Mouse (Mus musculus) gastrocnemius, postnatal 10 days (tissue): ENCODE data around the gene Dmxl2. TPM values are rescaled to one million over a fixed set of nuclear protein-coding genes. Genes with fewer than 3 reads are reported as not detected.
A peak's percentile ranks its signal among the peaks of the same experiment; 100 is the strongest.

Source experiments
- DNase-seq: peaks from one replicate; pipeline ENCODE4 v3.0.0; 2021; ENCODE audit warnings: mixed read lengths
- long read RNA-seq, 2 experiments: library from polyadenylated mRNA; stranded (forward); transcript quantifications; one replicate each; pipeline ENCODE4 v2.0.0; 2021
- total RNA-seq, 2 experiments: library from RNA; stranded (reverse); gene quantifications; 2 replicates each; pipeline ENCODE4 v1.2.3; 2021

Dmxl2 gene
- 1 to 10 TPM; 5.5 to 7.0 TPM for total RNA-seq
- long read RNA-seq, experiment 1, partial matches to known transcripts: 2 of 2 reads
- long read RNA-seq, experiment 1, other reads (novel, unspliced or antisense): 0 of 2 reads
- long read RNA-seq, experiment 2, partial matches to known transcripts: 1 of 1 reads
- long read RNA-seq, experiment 2, other reads (novel, unspliced or antisense): 0 of 1 reads

DNA sequence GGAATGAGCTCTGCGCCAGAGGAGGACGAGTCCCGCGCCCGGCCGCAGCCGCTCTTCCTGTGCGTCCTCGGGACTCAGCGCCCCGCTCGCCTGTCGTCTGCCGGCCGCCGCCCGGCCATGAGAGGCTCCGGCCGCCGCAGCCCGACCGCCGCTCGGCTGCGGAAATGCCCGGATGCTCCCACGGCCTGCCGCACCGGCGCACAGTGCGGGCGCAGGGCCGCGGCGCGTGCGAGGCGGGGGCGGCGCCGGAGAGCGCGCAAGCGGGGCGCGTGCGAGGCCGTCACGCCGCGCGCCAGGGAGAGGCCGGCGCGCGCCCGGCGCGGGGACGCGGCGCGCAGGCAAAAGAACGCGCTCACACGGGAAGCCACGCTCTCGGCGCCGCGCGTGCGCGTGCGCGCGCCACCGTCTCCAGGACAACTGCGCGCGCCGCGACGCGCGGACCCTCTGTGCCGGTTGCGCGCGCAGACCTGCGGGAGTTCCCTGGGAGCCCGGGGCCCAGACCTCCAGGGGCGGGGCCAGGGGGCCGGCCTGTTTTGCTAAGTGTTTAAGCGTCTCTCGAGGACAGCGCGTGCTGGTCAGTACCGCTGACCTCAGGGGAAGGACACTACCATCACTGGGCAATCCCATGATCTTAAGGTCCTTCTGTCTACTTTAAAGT is at the start of gene Dmxl2:
Gene Dmxl2, minus strand, starts transcription at position 174 of the 658 bp plus-strand sequence.
- DNase-seq: peak; percentile 94

DNA sequence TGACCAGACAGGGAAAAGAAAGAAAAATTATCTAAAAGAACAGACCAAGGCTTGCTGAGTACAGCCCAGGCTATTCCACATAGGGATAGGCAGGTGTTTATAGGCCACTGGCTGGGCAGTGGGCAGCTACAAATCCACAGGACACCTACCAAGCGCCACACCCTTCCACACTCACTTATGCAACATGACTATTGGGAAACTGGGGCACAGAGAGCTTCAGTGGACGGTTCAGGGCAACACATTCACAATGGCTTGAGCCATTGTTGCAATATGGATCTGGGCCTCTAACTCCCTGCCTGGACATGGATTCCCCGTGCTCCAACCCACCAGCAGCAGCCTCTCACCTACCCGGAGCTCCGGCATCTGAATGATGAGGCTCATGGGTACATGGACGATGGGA is 48.0 kb upstream of the Dmxl2 start:
- no peak for DNase-seq

DNA sequence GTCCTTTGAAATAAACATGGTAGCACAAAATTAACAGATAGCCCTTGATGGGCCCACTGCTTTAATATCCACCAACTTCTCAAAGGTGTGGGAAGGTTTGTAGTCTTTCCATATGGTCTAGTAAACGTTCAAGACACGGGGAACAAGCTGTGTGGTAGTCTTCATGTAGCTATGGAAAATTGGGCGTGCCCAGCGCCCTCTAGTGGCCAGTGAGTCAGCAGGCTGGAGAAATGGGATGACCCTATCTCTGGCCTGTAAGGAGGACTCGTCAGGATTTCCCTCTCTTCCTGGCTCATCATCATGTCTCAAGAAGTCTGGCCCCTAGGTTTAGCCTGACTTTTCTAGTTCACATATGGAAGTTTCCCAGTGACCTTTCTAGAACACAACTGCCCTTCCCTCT is 46.1 kb upstream of the Dmxl2 start:
- DNase-seq: peak; percentile 67

DNA sequence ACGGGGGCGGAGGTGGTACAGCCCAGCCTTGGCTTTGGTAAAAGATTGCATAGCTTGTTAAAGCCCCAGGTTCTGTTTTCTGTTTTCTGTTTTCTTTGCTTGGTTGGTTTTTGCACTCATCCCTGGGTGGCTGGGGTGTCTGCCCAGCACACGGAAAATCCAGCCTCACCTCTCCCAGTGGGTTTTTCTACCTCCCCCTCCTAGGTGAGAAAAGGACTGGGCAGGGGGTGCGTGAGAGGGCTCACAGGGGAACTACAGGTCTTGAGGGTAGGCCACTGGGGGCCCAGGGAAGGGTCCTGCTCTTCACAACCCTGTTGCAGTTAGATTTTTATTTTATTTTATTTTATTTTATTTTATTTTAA is 43.5 kb upstream of the Dmxl2 start:
- no peak for DNase-seq

DNA sequence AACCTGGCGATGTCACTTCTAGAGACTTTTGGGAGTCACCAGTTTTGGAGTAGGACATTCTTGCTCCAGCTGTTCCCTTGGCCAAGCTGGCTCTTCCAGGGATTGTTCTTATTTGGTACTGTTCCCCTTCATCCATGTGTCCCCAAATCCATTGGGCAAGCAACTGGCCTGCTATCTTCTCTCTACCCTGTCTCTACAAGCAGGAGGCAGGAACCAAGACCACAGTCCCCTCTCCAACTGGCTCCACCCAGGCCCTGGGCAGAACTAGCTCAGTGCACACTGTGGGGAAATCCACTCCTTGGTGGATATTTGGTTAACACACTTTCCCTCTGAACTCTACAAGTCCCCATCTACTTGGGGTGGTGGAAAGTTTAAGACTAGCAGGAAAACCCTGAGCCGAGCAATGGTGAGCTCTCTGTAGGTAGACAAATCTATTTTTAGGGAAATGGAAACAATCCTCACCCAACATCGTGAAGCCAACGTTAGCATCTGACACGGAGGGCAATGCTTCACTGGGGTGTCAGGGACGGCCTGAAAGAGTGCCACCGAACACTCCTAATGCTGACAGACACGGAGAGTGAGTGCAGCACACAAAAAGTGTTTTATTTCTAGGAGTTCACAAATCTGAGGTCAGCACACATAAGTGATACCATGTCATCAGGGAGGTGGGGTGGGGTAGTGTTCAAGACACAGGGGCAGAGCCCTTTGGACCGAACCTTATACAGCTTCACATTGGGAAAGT is 43.0 kb upstream of the Dmxl2 start:
- DNase-seq: no peak

DNA sequence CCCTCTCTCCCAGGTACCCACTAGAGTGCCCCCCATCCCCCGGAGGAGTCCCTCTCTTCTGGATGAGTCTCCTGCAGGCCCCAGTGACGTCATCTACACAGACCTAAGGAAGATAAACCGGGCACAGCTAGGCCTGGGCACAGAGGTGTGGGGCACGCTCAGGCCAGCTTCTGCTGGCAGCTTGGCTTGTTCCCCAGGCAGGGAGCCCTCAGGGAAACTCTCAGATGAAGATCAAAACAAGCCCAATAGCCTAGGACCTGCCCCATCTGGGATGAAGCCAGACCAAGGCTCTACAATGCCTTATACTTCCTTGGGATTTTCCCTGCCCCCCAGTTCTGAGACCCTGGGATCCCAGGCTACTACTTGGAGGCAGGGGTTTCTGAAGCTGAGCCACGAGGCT is 39.4 kb upstream of the Dmxl2 start:
- no peak for DNase-seq

DNA sequence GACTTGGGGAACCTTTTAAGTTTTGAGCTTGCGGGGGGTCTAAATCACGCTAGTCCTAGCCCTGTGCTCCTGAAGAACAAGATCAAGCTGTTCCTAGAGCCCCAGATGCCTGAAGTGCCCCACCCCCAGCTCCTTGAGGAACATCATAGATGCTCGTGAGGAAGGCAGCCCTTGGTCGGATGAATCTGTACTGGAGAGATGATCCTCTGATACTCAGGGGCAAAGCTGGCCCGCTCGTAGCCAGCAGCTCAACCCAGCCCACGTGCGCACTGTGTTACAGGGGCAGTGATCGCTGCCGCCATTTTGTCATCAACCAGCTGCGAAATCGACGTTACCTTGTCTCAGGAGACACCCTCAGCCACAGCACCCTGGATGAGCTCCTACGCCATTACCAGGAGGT is 37.3 kb upstream of the Dmxl2 start, which contains the start of gene Sh2d7:
Gene Sh2d7, plus strand, starts transcription at position 301 of the 400 bp plus-strand sequence.
- DNase-seq: no peak

DNA sequence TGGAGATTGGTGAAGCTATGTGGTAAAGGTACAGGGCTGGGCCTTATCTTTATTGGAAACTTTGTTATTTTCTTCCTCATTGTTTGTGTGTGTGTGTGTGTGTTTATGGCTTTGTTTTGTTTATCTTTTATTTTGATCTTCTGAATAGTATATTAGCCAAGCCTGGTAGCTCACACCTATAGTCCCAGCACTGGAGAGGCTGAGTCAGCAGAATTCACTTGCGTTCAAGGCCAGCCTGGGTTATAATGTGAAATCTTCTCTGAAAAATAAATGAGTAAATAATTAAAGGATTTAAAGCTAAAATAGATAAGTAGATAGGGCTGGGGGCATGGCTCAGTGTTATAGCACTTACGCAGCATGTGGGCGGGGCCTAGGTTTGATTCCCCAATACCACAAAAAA is 36.8 kb upstream of the Dmxl2 start:
- no peak for DNase-seq

DNA sequence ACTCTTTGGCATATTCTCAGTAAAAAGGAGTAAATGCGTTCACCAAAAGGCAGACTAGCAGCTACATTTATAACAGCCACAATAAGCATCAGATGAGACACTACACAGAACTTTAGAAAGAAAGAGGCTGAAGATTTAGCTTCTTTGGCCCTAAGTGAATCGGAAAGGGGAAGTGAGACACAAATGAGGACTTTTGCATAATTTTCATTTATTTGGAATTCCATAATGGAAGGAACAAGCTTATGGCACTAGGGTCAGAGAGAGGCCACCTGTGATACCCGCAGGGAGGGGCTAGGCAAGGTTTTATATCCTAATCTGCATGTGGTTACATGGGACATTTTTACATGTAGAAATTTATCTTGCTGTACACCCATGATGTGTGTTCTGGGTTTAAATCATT is 36.1 kb upstream of the Dmxl2 start:
- DNase-seq: no peak

DNA sequence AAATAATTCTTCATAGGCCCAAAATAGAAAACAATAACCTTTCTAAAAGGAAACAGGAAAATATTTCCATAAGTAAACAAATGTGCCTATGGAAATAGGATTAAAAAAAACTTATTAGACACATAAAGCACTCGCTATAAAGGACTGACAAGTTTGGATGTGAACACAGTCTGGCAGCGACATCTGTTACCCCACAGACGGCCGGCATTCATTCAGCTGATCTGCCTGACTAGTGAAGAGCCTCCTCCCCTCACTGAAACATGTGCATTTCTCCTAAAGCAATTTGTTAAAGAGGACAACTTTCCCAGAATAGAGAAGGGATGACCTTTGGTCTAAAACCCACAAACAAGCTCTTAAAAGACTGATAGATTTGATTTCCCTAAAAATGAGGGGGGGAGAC is 35.6 kb upstream of the Dmxl2 start:
- DNase-seq: no peak

DNA sequence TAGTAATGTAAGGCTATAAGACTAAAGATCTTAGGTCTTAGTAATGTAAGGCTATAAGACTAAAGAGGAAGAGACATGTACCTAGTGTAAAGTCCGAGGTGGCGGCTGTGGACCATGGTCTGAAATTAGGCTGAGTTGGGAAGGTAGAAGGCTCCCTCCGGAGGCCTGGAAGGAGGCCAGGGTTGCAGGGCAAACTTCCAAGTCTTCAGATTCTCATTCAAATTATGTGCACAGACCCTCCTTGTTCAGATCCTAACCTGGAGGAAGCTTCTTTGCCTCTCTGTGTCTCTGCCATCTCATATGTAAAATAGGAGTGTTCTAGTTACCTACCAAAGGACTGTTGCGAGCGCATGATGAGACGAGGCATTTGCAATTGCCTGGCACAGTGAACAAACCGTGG is 34.8 kb upstream of the Dmxl2 start:
- no peak for DNase-seq

DNA sequence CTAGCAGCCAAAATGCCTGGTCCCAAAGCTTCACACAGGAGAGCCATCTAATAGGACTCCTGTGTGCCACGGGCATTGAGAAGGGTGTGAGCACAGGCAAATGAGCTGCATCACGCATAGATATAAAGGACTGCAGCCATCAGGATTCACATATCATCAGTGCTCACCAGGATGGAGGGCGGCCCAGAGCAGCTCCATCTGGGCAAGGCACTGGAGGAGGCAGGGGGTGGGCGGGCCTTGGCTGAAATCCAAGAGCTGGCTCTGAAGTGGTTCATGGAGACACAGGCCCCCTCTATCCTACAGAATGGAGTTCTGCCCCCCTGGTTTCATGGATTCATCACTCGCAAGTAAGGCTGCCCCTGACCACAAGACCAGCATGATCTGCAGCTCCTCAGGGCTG is 32.5 kb upstream of the Dmxl2 start:
- DNase-seq: peak; percentile 26

DNA sequence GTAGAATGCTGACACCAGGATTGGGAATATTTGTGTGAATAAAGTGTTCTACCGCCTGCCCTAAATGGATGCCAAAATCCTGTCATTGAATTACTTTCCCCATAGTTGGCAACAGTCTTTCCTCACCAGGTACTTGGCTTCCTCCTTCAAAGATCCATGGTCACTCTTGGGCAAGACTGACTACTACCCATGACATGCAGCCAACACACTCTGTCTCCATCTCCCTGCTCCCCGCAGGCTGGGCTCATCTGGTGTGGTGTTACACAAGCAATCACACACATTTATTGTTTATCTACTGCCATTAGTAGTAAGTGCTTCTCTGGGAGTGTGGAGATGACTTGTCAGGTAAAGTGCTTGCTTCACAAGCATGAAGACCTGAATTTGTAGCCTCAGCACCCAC is 31.5 kb upstream of the Dmxl2 start:
- no peak for DNase-seq

DNA sequence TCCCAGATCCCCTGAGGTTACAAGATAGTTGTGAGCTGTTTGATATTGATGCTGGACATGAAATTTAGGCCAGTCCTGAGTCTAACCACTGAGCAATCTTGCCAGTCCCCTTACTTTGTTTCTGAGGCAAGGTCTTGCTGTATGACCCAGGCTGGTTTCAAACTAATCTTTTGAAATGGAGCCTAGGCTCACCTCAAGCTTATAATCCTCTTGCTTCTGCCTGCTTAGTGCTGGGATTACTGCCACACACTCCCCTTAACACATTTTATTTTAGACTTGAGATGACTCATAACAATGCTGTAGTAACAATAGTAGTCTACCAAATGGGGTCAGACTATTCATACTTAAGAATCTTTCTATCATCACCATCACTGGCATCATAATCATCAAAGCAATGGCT is 30.0 kb upstream of the Dmxl2 start:
- DNase-seq: no peak

DNA sequence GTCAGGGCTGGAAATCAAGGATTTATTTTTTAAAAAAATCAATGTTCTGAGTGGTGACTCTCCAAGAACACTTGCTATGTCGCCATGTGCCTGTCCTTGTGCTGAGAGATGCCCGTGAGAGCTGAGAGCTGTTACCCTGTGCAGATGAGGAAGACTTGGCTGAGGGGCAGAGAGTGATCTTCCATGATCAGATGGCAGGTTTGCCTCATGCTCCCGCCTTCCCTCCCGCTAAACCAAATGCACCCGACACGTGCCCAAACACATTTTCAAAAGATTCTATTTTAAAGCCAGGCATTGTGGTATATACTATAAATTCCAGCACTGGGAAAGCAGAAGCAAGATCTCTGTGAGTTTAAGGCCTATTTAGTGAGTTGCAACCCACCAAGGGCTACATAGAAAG is 29.4 kb upstream of the Dmxl2 start:
- DNase-seq: no peak

DNA sequence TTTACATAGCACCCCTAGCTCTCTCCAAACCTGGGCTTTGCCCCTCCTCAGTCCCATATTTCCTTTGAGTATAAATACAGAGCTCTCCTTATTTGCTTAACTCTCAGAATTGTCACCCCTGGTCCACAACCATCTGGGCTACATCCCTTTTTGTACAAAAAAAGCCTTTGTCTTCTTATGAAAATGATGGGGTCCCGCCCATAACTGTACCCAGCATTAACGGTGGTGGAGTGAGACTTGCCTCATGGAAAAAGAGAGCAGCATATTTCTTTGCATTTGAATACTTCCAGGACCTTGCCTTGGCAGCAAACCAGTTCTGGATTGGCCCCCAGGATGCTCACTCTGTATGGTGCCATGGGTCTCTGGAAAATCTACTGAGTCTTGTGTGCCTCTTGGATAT is 28.5 kb upstream of the Dmxl2 start:
- DNase-seq: no peak

DNA sequence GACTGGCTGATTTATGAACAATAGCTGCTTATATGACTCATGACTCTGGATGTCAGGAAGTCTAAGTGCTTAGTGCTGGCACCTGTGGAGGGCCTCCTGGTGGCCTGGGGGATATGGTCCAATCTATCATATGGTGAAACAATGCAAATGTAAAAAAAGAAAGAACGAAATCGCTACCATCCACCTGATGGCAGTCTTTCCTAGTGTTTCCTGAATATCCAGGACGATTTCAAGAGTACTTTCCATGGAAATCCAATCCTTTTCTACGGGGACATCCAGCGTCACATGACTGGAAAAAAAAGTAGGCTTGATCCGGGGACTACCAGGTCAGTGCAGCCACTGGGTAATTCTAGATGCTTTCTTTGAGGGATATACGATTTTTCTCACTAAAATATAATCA is 26.3 kb upstream of the Dmxl2 start:
- DNase-seq: no peak

DNA sequence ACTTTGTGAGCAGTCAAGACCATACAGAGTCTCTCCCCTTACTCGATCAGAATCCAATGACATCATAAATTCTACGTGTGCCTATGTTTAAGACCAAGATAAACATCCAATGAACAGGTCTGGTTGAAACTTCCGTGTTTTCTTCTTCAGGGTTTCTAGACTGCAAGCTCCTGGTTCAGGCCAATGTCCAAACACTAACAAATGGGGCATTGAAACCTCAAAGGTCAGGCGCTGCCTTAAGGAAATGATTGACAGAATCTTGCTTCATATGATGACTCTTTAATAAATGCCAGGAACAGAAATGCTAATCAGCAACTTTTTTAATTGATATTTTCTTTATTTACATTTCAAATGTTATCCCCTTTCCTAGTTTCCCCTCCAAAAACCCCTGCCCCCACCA is 18.9 kb upstream of the Dmxl2 start:
- DNase-seq: no peak

DNA sequence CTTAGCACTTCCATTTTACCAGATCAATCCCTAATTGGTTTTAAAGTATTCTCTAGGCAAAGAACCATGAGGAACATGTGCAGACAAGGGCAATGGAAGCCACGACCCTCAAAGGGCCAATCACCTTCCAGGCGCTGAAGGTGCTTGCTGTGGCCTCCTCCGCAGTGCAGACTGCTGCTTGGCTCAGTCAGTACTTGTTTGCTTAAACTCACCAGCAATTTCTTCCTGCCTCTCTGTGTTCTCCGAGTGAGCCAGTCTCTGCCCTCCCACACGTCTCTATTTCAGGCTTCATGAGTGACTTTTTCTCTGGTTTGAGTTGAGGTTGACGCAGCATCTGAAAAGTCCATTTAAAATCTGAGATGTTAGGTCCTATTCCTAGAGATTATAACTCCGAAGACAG is 17.5 kb upstream of the Dmxl2 start:
- no peak for DNase-seq

DNA sequence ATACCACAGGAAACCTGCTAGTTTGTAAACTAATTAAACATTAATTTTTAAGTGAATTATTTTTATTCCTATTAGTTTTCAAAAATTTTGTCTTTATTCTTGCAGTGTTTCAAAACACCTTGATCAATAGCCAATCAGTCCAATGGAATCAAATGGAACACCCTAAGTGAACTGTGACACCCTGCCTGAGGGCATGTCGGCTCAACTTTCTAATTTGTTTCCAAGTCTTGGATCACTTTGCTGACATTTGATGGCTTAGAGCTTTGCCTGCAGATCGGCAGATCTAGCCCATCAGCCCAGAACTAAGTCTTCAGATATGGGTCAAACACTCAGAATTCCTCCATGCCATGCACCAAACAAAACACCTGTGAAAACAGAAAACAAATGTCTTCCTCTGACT is 14.6 kb upstream of the Dmxl2 start:
- DNase-seq: no peak

DNA sequence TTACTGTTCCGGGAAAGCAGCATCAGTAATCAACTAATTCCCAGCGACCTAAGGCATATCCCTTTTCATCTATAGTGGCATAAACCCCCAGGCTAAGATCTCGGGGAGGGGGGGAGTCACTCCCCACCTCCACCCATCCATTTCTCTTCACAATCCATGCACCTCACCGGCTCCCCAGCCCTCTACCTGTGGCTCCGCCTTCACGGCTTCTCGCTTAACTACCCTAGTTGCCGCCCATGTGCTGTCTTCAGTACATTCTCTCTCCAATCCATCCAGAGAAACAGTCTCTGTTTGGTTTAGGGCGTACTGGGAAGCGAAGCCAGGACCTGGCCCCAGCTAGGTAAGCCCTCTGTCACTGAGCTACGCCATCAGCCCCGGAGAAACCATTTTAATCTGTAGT is 1.4 kb upstream of the Dmxl2 start:
- no peak for DNase-seq

DNA sequence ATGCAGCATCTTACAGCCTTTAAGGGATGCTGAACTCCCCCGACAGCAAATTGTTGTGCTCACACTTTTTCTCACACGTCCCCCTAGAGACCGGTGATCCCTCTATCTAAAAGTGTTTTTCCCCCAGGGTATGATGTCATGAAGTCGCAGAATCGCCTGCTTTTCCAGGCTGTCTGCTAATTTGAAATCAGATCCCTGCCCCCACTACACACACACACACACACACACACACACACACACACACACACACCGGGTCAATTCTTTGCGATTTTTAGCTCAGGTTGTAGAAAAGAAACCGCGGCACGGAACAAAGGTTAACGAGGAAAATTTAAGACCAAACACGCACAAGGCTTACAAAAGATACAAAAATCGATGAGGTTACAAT is 677 bp upstream of the Dmxl2 start:
- DNase-seq: no peak

DNA sequence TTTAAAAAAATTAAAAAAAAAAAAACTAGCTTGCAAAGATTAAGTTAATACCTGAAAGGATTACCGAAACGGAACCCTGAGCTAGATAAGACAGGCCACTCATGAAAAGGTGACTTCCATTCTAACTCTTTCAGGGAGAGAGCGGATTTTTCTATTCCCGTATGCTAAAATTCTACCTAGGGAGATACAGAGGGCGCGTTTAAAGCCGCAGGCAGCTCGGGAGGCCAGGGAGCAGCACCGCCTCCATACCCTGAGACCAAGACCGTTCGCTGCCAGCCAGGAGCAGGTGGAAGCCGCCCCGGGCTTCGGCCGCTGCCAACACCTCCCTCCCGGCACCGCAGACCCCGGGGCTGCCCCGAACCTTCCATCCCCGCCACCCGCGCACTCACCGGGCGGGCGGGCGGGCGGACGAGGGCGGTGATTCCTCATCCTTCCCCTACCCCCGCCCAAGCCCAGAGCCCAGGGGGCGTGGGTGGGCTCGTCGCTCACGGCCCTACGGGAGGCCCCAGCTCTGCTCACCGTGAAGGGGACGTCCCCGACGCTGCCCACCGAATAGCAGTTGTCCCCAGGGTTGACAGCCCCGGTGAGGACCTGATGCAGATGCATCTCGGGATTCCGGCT is 484 bp downstream of the Dmxl2 start:
- DNase-seq: peak; percentile 41

DNA sequence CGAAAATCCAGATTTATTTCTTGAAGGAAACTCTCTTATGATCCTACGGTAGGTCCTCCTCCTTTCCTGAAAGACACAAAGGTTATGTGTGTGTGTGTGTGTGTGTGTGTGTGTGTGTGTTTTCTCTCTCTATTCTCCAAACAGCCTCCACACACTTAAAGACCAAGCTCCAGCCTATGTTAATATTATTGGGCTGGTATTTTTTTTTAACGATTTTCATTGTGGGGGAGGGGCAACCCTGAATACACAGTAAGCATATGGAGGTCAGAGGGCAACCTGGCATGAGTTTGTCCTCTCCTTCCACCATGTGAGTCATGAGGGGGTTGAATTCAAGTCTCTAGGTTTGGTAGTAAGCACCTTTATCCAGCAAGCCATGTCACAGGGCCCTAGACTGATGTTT is 1.6 kb downstream of the Dmxl2 start:
- DNase-seq: no peak
